Mouse (Mus musculus): Measurements from ENCODE around the gene Wfdc12.
A peak's percentile ranks its signal among the peaks of the same experiment; 100 is the strongest.

Gene Wfdc12

DNA sequence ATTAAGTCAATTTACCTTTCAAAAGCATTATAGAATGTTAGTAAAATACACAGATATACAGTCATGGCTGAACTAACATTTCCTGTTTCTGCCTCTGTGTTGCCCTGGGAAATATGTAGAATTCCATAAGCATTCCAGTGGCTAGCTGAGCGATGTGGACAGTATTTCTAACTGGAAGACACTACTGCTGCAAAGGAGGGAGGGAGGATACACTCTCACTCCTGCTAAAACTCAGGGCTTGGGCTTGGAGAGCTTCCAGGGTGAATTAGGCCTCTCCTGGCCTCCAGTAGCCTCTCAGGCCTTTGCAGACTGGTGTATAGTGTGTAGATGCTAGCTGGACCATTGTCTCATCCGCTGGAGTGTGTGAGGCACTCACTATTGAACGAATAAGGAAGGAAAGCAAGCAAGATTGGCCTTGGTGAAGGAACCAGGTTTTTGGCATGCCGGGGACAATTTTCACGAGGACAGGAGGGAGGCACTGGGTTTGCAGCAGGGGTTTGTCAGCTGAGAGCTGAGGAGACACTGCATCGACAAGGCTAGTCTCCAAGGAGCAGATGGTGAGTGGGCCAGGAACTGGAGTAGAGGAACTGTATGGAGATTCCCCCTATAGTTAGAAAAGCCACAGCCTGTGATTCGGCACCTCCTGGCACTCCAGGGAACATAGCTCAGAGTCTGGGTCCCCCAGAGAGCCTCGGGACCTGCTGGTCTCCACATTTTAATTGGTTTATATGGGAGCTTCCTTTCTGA lies 15.6 kb downstream of the Wfdc12 start:
- peak; percentile 17 to 23 for DNase-seq

DNA sequence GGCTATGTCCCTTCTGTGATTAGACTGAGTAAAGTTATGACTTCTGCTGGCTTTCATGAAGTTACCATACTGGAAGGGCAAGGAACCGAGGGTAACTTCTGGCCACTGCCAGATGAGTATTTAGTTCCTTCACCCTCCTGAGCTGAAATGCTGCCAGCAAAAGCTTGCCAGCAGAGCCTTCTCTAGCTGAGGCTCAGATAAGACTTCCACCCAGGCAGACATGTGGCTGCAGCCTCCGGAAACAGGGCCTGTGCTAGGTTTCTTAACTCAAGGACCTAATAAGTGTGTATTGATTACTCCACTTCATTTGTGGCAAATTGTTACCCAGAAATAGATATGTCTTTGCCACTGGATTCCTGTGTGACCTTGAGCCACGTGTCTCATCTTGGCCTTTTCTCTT lies 17.0 kb downstream of the Wfdc12 start:
- DNase-seq = peak; percentile 24 to 33

DNA sequence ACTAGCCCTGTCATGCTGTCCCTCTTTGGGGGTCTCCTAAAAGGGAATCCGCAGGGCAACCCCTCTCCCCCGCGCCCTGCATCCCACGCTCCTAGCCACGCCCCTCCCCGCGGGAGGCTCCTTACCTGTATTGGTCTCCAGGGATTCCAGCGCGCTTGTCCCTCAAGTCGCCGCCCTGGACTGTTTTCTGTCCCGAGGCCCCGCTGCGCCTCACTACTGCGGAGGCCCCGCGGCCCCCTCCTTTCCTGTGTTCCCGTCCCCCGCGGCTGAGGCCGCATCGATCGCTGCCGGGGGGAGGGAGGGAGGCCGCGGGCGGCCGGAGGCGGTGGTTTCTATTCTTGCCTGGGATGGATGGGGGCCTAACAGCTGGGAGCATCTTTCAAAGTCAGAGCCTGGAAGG lies 19.5 kb downstream of the Wfdc12 start, which contains the start of gene Kcns1:
TSS of gene Kcns1 (minus strand) at position 212 of the 400 bp plus-strand sequence.
- peak; percentile 19 to 28 for DNase-seq

DNA sequence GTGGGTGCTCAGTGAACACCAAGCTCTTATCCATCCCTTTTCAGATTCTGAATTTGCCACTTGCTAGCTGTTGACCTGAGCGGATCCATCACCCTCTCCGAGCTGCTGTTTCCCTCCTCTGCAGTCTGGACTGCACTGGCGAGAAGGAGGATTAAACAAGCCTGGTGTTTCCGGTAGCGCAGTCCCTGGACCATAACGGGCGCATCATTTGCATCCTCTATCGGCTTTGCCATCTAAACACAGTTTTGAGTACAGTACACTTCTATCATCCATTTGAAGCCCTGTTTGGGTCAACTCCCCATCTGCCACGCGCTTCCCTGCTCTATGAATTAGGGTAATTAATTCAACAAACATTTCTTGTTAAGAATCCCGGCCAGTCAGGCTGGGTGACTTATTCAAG lies 20.1 kb downstream of the Wfdc12 start:
- DNase-seq = no peak

DNA sequence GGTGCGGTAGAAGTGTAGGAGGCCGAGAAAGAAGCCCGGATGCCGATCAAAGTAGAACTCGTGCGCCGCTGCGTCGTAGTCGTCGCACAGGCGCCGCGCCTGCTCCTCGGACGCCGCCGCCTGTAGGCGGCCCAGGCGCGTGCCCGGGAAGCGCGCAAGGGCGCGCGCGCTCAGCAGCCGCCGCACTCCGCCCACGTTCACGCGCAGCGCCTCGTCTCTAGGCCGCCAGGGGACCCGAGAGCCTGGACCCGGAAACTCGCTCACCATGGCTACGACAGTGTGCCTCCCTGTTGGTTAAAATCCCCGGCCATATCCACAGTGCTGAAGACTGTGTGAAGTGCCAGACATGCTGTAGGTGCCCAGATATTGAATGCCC lies 21.8 kb downstream of the Wfdc12 start:
- DNase-seq = peak; percentile 26 to 29

DNA sequence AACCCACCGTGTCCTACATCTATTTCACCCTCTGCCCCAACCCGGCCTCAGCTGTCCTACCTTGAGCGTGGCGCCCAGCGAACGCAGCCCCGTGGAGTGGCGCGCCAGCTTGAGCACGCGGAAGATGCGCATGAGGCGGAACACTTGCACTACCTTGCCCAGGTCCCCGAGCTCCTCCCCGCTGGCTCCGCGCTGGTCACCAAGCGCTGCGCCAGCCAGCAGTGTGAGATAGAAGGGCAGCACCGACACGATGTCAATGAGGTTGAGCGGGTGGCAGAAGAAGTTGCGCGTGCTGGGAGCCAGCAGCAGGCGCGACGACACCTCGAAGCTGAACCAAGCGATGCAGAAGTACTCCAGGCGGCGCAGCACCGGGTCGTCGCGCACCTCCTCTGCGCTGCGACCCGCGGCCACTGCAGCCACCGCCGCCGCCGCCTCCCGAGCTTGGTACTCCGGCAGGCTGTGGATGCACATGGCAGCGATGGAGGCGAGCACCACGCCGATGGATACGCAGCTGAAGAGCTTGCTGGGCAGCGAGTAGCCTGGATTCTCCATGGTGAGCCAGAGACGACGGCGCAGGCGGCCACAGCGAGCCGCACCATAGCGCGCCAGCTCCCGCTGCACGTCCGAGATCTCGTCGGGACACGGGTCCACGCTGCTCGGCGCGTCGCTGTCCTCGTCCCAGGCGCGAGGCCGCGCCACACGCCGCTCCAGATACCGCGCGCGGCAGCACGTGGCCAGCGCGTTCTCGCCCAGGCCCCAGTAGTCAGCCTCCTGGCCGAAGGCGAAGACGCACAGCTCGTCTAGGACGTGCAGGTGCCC lies 22.4 kb downstream of the Wfdc12 start:
- peak; percentile 17 to 27 for DNase-seq

DNA sequence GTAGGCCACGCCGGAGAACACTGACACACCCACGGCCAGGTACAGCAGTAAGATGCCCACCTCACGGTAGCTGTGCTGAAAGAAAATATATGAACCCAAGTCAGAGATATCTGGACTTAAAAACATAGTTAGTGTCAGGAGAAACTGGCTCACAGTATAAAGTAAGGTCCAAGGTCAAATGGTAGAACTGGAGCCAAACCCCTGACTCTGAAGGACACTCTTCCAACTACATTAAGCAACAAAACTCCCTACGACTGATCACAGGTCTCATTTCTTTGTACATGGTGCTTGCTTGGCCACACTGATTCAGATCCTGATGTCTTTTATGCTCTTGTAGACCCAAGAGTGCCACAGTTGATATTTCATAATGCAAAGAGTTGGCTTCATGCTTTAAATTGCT lies 25.5 kb downstream of the Wfdc12 start:
- no peak for DNase-seq

DNA sequence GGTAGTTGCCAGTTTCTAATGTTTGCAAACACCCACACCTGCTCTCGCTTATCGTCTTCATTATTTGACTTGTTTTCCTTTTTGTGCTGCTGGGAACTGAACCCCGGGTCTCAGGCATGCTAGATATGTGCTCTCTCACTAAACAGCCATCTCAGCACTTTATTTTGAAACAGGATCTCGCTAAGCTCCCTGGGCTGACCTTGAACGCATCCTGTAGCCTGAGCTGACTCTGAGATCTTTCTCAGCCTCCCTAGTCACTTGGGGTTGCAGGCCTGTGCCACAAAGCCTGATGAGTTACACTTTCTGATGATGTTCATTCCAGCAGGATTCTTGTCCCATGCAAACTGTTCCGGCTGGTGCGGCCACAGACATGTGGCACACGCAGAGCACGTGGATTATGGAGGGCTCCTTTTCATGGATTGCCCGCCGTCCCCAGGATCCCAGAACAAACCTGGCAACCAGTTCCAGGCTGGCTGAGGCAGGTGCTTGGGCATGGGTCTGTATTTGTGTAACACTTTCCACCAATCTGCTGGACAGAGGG lies 28.8 kb downstream of the Wfdc12 start:
- no peak for DNase-seq

DNA sequence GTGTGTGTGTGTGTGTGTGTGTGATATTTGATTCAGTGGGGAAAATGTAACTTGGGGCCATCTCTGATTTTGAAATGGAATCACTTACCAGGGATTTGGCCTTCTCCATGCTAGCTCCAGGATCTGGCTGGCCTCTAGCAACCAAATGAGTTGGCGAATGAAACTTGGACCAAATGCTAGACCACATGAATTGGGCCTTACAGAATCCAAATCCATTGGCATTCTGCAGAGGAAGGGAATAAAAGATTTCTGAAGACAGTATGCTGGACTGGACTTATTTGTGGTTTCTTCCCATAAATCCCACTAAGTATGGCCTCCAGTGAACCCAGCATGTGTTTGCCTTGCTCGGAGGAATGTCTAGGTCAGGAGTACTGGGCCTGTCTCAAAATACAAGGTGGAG lies 31.6 kb downstream of the Wfdc12 start:
- peak in 1 of 2 experiments; percentile 23 for DNase-seq

DNA sequence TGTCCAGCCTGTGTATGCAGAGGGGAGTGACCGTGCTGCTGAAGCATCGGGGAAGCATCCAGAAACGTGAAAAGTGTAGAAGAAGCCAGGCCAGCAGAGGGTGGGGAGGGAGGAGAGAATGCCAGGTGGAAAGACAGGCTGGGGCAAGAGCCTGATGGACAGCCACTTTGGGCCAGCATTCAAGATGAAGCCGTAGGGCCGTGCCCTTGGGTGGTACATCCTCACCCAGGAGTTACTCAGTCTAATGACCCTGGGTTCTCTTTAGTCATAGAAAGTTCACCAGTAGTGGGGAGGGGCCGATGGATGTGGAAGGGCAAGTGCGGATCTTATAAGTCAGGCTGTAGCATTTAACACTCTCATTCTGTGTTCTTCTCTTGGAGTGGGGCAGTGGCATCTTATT lies 34.2 kb downstream of the Wfdc12 start:
- DNase-seq = no peak

DNA sequence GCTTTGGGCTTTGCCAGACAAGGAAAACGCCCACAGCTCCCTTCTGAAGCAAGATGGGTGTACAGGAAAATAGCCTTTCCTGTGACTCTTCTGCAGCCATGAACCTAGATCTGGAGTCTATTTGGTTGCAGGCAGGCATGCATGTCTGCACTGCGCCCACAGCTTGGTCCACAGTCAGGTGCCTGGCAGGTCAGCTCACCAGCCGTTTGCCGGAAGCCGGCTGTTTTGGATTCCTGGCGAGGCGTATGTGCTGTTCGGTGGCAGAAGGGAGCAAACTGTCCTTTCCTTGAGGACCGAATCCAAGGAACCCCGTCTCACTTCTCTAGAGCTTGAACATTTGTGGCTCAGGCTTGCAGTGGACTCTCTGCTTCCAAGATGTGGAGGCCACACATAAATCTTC lies 36.4 kb downstream of the Wfdc12 start:
- DNase-seq = peak in 1 of 2 experiments; percentile 17

DNA sequence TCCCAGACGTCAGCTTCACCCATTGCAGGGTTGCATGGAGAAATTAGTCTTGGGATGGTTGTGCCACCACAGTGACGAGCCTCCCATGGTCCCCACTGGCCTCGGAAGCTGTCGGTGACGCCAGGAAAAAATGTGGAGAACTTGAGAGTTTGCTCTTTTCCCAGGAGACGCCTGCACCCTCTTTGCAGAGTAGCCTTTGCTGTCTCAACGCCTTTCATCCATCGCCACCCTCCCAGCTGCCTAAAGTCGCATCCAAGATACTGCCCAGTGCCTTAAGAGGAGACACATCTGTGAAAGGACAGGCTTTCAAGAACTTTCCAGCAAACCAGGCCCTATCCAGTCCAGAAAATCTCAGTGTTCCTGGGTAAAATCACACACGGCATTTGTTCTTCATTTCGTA lies 38.1 kb downstream of the Wfdc12 start:
- no peak for DNase-seq

DNA sequence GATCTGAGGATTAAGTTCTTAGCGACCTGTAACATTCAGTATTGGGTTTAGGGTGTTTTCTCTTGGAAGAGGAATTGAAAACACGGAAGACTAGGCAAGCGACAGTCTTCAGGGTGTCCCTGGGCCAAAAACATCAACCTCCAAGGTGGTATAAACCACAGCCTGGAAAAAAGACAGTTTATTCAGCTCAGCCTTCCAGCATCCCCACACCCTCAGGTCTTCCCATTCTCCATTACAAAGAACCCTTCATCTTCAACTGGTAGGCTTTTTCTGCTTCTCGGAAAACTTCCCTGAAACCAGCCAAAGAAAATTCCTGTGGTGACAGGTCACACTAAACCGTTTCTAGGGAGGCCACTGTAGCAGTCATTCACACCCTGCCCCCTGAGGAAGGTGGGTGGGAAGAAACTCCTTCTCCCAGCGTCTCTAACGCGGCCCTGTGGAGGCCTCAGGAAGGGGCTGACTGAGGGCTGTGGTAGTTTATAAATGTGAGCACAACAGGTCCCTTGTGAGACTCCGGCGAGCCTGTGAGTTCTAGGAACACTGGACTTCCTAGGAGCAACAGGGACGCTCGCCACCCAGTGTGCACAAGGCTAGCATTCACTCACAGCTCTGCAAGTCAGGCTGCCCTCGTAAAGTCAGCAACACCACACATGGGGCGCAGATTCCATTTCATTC lies 40.2 kb downstream of the Wfdc12 start:
- DNase-seq = no peak

DNA sequence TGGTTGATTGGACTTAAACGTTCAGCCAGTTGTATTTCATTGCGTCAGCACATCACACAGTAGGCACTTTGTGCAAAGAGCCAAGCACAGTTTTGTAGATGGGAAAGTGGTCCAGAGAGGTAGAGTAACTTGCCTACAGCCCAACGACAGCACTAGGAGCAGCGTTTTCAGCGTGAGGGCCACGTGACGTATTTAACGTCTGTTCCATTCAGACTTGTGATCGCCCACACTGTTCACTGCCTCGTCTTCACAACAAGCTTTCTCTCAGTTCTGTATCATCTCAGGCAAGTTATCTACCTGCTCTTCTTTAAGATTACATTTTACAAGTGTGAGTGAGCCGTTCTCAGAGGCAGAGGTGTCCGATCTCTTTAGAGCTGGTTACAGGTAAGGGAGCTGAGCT lies 43.9 kb downstream of the Wfdc12 start:
- no peak for DNase-seq

DNA sequence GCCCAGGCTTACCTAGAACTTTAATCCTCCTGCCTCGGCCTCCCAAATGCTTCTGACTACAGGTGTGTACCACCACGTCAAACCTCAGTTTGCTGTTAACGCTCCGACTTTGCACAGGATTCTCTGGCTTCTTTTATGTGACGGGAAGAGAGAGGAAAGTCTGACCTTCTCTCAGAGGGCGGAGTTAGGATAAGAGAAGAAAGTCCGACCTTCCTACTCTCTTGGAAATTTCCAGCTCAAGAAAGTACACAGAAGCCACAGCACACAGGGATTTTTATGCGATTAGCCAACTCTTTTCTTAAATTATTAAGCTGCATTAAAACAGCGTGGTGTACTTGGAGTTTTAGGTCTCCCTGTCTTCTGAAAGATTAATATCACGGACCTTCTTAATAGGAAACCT lies 45.9 kb downstream of the Wfdc12 start:
- DNase-seq = no peak

DNA sequence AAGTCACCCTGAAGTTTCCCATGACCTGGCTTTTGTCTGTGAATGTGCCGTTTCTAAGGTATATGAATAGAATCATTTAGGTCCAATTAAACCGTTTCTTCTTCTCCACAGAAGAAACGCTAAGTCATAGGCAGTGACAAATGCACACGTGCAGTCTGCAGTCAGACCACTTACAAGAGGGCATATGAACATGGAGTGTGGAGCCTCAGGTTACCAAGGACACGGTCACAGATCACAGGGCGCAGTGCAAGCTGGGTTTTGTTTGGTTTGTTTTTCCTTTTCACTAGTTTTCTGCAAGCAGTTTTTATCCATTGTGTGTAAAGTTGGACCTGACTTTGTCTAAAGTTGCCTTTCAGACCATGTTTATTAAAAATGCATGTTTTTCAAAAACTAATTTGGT lies 46.4 kb downstream of the Wfdc12 start:
- DNase-seq = no peak

DNA sequence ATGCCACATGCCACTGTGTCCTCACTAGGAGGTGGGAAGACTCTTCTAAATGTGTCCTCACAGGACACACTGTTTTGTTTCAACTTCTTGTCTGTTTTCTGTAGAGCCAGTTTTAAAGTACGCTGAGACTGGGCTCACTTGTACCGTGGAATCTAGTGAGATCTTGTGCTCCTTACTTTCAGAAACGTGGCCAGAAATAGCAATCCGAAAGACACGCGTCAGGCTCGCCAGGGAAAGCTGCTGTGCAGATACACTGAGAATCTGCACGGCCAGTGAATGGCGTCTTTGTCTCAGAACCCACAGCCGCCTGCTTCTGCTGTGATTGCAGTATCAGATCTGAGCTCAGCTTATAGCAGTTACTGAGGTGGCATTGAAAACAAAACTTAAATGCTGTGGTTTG lies 48.4 kb downstream of the Wfdc12 start:
- no peak for DNase-seq

All from cerebellum, postnatal 10 days (tissue).